Mouse (Mus musculus) CH12.LX (cell line): ENCODE measurements at regions not wholly inside any gene's neighbourhood (a gene's known extent, or its start where the extent isn't known, plus 50 kb on each side); places are given as distances from the start of the nearest gene placed in this dataset.
A peak's percentile ranks its signal among the peaks of the same experiment; 100 is the strongest.

Source experiments
- DNase-seq: peaks from one replicate; pipeline ENCODE4 v3.0.0-alpha.2; 2013; ENCODE audit errors: extremely low read depth
- H3K27ac ChIP-seq: 2 replicates; pipeline ENCODE4 v1.5.1; 2012; ENCODE audit warnings: low read depth, mild to moderate bottlenecking, control low read depth, moderate library complexity; ENCODE audit not compliant: insufficient read depth
- H3K27me3 ChIP-seq: replicated peaks from 2 replicates; pipeline ENCODE3; 2012; ENCODE audit warnings: inconsistent platforms
- H3K36me3 ChIP-seq, 2 experiments: replicated peaks in 1 of 2; 2 replicates each; pipeline versions ENCODE3 to v1.6.1; 2012; ENCODE audit warnings: inconsistent platforms in 1 of 2, low read length in 1 of 2, mild to moderate bottlenecking in 1 of 2, mixed read lengths in 1 of 2, moderate library complexity in 1 of 2; ENCODE audit not compliant: control insufficient read depth in 1 of 2, insufficient read depth in 1 of 2
- H3K4me1 ChIP-seq, 2 experiments: 2 replicates each; pipeline ENCODE4 v1.6.1; 2012; ENCODE audit warnings: inconsistent platforms in 1 of 2, moderate library complexity in 1 of 2; ENCODE audit not compliant: insufficient read depth in 2 of 2, control insufficient read depth in 1 of 2
- H3K4me2 ChIP-seq: 2 replicates; pipeline ENCODE4 v1.6.1; 2012; ENCODE audit warnings: low read depth, mild to moderate bottlenecking, control low read depth; ENCODE audit not compliant: poor library complexity, insufficient read depth, severe bottlenecking
- H3K4me3 ChIP-seq, 3 experiments: fragments of 150-350 bp in 1 of 3; sonication (generic) in 1 of 3; replicated peaks in 1 of 3; 2 replicates each; pipeline versions ENCODE3 to v1.5.1; 2011 to 2012; ENCODE audit warnings: low read depth in 2 of 3, low read length in 2 of 3, mild to moderate bottlenecking in 2 of 3, moderate library complexity in 2 of 3, control low read depth in 1 of 3, improper control_type of control experiment in 1 of 3, inconsistent platforms in 1 of 3, mixed read lengths in 1 of 3; ENCODE audit not compliant: poor library complexity in 1 of 3
- H3K79me2 ChIP-seq: replicated peaks from 2 replicates; pipeline ENCODE4 v1.6.1; 2012; ENCODE audit warnings: mild to moderate bottlenecking, moderate library complexity; ENCODE audit not compliant: control insufficient read depth, poor library complexity, insufficient read depth, severe bottlenecking; ENCODE audit errors: extremely low read depth
- H3K9ac ChIP-seq: 2 replicates; pipeline ENCODE4 v1.6.1; 2012; ENCODE audit warnings: low read depth, mild to moderate bottlenecking, control low read depth, moderate library complexity; ENCODE audit not compliant: insufficient read depth
- H3K9me3 ChIP-seq: replicated peaks from 2 replicates; pipeline ENCODE3; 2012; ENCODE audit warnings: low read length, inconsistent platforms, mixed read lengths
- ELF1 ChIP-seq: IDR thresholded peaks from 2 replicates; pipeline ENCODE4 v1.6.1; 2014; ENCODE audit warnings: low read depth, mild to moderate bottlenecking, inconsistent platforms, low read length, improper control_type of control experiment
- GABPA ChIP-seq: IDR thresholded peaks from 2 replicates; pipeline ENCODE4 v1.6.1; 2012; ENCODE audit warnings: low read depth, low read length, improper control_type of control experiment, inconsistent platforms; ENCODE audit not compliant: insufficient replicate concordance
- HCFC1 ChIP-seq: IDR thresholded peaks from 2 replicates; pipeline ENCODE4 v1.6.1; 2012; ENCODE audit warnings: low read depth, mild to moderate bottlenecking, inconsistent platforms, low read length, improper control_type of control experiment
- IRF4 ChIP-seq: IDR thresholded peaks from 2 replicates; pipeline ENCODE4 v1.6.1; 2014; ENCODE audit warnings: low read depth, mild to moderate bottlenecking, inconsistent platforms, low read length, improper control_type of control experiment
- JUN ChIP-seq: IDR thresholded peaks from 2 replicates; pipeline ENCODE4 v1.6.1; 2011; ENCODE audit warnings: low read depth, mild to moderate bottlenecking, low read length, improper control_type of control experiment, moderate library complexity; ENCODE audit not compliant: insufficient read depth
- MEF2A ChIP-seq: IDR thresholded peaks from 2 replicates; pipeline ENCODE4 v1.6.1; 2014; ENCODE audit warnings: low read depth, mild to moderate bottlenecking, inconsistent platforms, low read length, improper control_type of control experiment, borderline replicate concordance
- MXI1 ChIP-seq: IDR thresholded peaks from 2 replicates; pipeline ENCODE4 v1.6.1; 2011; ENCODE audit warnings: mild to moderate bottlenecking, low read depth, low read length, improper control_type of control experiment
- MYC ChIP-seq: IDR thresholded peaks from 2 replicates; pipeline ENCODE4 v1.6.1; 2011; ENCODE audit warnings: low read depth, mild to moderate bottlenecking, improper control_type of control experiment, low read length
- NELFE ChIP-seq: IDR thresholded peaks from 2 replicates; pipeline ENCODE4 v1.6.1; 2011; ENCODE audit warnings: low read depth, low read length, improper control_type of control experiment
- PAX5 ChIP-seq: IDR thresholded peaks from 2 replicates; pipeline ENCODE4 v1.6.1; 2012; ENCODE audit warnings: low read length, inconsistent platforms, mixed read lengths
- POLR2AphosphoS2 ChIP-seq: IDR thresholded peaks from 2 replicates; pipeline ENCODE4 v1.6.1; 2011; ENCODE audit warnings: low read depth, low read length, improper control_type of control experiment
- RAD21 ChIP-seq: IDR thresholded peaks from 2 replicates; pipeline ENCODE4 v1.6.1; 2011; ENCODE audit warnings: low read depth, mild to moderate bottlenecking, low read length, improper control_type of control experiment, moderate library complexity
- RCOR1 ChIP-seq: conservative IDR thresholded peaks from 2 replicates; pipeline ENCODE4 v1.6.1; 2012; ENCODE audit warnings: low read depth, mild to moderate bottlenecking, inconsistent platforms, low read length, improper control_type of control experiment
- UBTF ChIP-seq: IDR thresholded peaks from 2 replicates; pipeline ENCODE4 v1.6.1; 2012; ENCODE audit warnings: low read depth, mild to moderate bottlenecking, inconsistent platforms, low read length, improper control_type of control experiment, moderate library complexity
- ZKSCAN1 ChIP-seq: IDR thresholded peaks from 2 replicates; pipeline ENCODE4 v1.6.1; 2012; ENCODE audit warnings: low read depth, inconsistent platforms, low read length, improper control_type of control experiment, borderline replicate concordance
- dilution Hi-C: fragments of 300-500 bp; cut with MboI; formaldehyde crosslinking; loops from 2 replicates; pipeline ENCODE4 v1.14.3; 2020; ENCODE audit warnings: low sequenced_read_pairs; ENCODE audit not compliant: extremely low pct_unique_long_range_greater_than_20kb, extremely low pct_ligation_motif_present
- in situ Hi-C: fragments of 300-500 bp; cut with MboI; formaldehyde crosslinking; loops from 3 replicates; pipeline ENCODE4 v1.14.3; 2019; ENCODE audit warnings: low sequenced_read_pairs, low pct_ligation_motif_present, low pct_unique_long_range_greater_than_20kb, mixed read lengths

GRCm38 (mm10) chr1:90673751-90674150 lies 71.0 kb downstream of the Cops8 start:
- H3K4me1 ChIP-seq = no peaks in the 10 kb centered on the region
- H3K27me3 ChIP-seq = peaks cover 77% of the 10 kb centered on the region
- H3K27ac ChIP-seq = no peak overlapping the region
- H3K9me3 ChIP-seq = no peaks in the 10 kb centered on the region
- no peak overlapping the region for H3K4me2 ChIP-seq
- H3K9ac ChIP-seq = no peak overlapping the region
- no peak for TF ChIP-seq NELFE
- TF ChIP-seq JUN = no peak
- dilution Hi-C loops = no loop called here
- in situ Hi-C loops = no loop called here
- H3K79me2 ChIP-seq = no peaks in the 10 kb centered on the region
- DNase-seq = no peak
- H3K36me3 ChIP-seq = no peaks in the 10 kb centered on the region
- no peak overlapping the region for H3K4me3 ChIP-seq

- Histone ChIP-seq H3K4me2 (peak overlapping the region; percentile 62), H3K36me3 (no peaks in the 10 kb centered on the region), H3K4me1 (no peaks in the 10 kb centered on the region), H3K27me3 (peaks cover 66% of the 10 kb centered on the region), H3K4me3 (no peak overlapping the region), H3K9me3 (no peaks in the 10 kb centered on the region), H3K79me2 (no peaks in the 10 kb centered on the region), H3K9ac (no peak overlapping the region)
- in situ Hi-C loops = no loop called here
- TF ChIP-seq HCFC1 (no peak), RCOR1 (no peak), IRF4 (no peak), POLR2AphosphoS2 (no peak), PAX5 (no peak), ELF1 (no peak), MEF2A (no peak), GABPA (no peak), UBTF (no peak), NELFE (no peak), ZKSCAN1 (no peak), RAD21 (no peak), MYC (no peak), MXI1 (no peak)
- TF ChIP-seq, all 38 proteins: peak for 0
- dilution Hi-C loops = no loop called here
- DNase-seq = peak; percentile 2
- H3K27ac ChIP-seq = no peak overlapping the region
Measured at GRCm38 (mm10) chr1:90676192-90677006, 73.6 kb downstream of the Cops8 start.
